Mouse (Mus musculus): ENCODE results near the gene Lrrc3b.

- no peak for TF ChIP-seq POLR2A (IDR thresholded peaks at IDR 0.05; ENCODE audit: low read depth, low read length)
- TF ChIP-seq CTCF (IDR thresholded peaks at IDR 0.05; ENCODE audit: extremely low read depth, insufficient read depth, insufficient read length, insufficient replicate concordance): no peak
These were observed 27.9 kb downstream of the Lrrc3b start for GRCm38 (mm10) chr14:15410686-15411534.

Measured in spleen, adult 2 months (tissue).